Comparison of ENCODE assay signal across 9 mouse cellular contexts in genomic region chr11:72052636-72053035, GRCm38 (mm10). TPM values are rescaled to one million over a fixed set of nuclear protein-coding genes. Genes with fewer than 3 reads are reported as not detected.
DNase-seq lines count a peak whose midpoint lies in the region; ATAC-seq and TF ChIP-seq lines count a peak whose summit lies in the region.
"Had no signal": no experiment of that assay in that cellular context is flagged by ENCODE, and none has a peak within 500 bp of the region (broad histone marks: within the 10 kb centered on the region; RNA-seq: fewer than 3 reads in every experiment).

No protein-coding gene starts in this region.

- no peak overlapping the region for H3K4me3 ChIP-seq in midbrain, embryonic 12.5 days
- H3K4me3 ChIP-seq in midbrain, embryonic 16.5 days (ENCODE audit: low read depth, low read length): no peak overlapping the region
- no peak overlapping the region for H3K4me3 ChIP-seq in bone marrow macrophage, adult 2 months (ENCODE audit: insufficient read depth, low read length)
- H3K4me3 ChIP-seq in hindbrain, embryonic 14.5 days (replicated peaks; ENCODE audit: low read length): no peak overlapping the region
- H3K4me3 ChIP-seq: erythroblast, embryonic 14.5 days had no signal

- H3K9ac ChIP-seq in midbrain, embryonic 12.5 days (replicated peaks): no peak overlapping the region
- no peak overlapping the region for H3K9ac ChIP-seq in midbrain, embryonic 16.5 days (ENCODE audit: low read depth, low read length)
- H3K9ac ChIP-seq in hindbrain, embryonic 14.5 days: no peak overlapping the region

- H3K36me3 ChIP-seq in midbrain, embryonic 12.5 days: peaks cover 6% of the 10 kb centered on the region; the same call in 1 of the 2 replicates
- H3K36me3 ChIP-seq in midbrain, embryonic 16.5 days (ENCODE audit: control insufficient read depth, insufficient read depth, low read length): no peaks in the 10 kb centered on the region
- H3K36me3 ChIP-seq in hindbrain, embryonic 14.5 days (replicated peaks; ENCODE audit: control insufficient read depth, insufficient read depth): no peaks in the 10 kb centered on the region

- H3K27ac ChIP-seq in midbrain, embryonic 12.5 days (replicated peaks): no peak overlapping the region
- H3K27ac ChIP-seq in midbrain, embryonic 16.5 days (ENCODE audit: low read length): no peak overlapping the region
- H3K27ac ChIP-seq in bone marrow macrophage, adult 2 months (ENCODE audit: insufficient read depth, low read depth, low read length): no peak overlapping the region
- H3K27ac ChIP-seq in hindbrain, embryonic 14.5 days: no peak overlapping the region

- 21% methylated on average over 5 of the region's 5 CpGs for WGBS in midbrain, embryonic 12.5 days
- 12% methylated on average over 5 of the region's 5 CpGs for WGBS in midbrain, embryonic 16.5 days
- 15% methylated on average over 5 of the region's 5 CpGs for WGBS in hindbrain, embryonic 14.5 days

- no peak for TF ChIP-seq POLR2A in bone marrow macrophage, adult 2 months (IDR thresholded peaks at IDR 0.05; ENCODE audit: borderline replicate concordance, low read depth, low read length)

- H3K4me1 ChIP-seq in midbrain, embryonic 12.5 days: peaks cover 12% of the 10 kb centered on the region
- H3K4me1 ChIP-seq in midbrain, embryonic 16.5 days (ENCODE audit: control insufficient read depth, insufficient read depth, low read length): peaks cover 11% of the 10 kb centered on the region
- H3K4me1 ChIP-seq in bone marrow macrophage, adult 2 months (ENCODE audit: control insufficient read depth, insufficient read depth, low read length): peaks cover 7% of the 10 kb centered on the region; the same call in 1 of the 2 replicates
- H3K4me1 ChIP-seq in hindbrain, embryonic 14.5 days (replicated peaks; ENCODE audit: control insufficient read depth, insufficient read depth, low read length): peaks cover 18% of the 10 kb centered on the region

- H3K27me3 ChIP-seq in midbrain, embryonic 12.5 days: peaks cover 59% of the 10 kb centered on the region
- peaks cover 2% of the 10 kb centered on the region for H3K27me3 ChIP-seq in midbrain, embryonic 16.5 days (ENCODE audit: control insufficient read depth, insufficient read depth, low read depth, low read length)
- H3K27me3 ChIP-seq in hindbrain, embryonic 14.5 days (ENCODE audit: control insufficient read depth, insufficient read depth, low read length): peaks cover 8% of the 10 kb centered on the region

- peak; percentile 31; the same call in 1 of the 2 replicates for ATAC-seq in midbrain, embryonic 12.5 days (ENCODE audit: low FRiP score, low read depth)
- ATAC-seq in midbrain, embryonic 16.5 days: no peak
- ATAC-seq in erythroid progenitor cell, adult 5-6 weeks (replicated peaks; ENCODE audit: low FRiP score, poor library complexity, severe bottlenecking): peak; percentile 57; the same call in 1 of the 2 replicates
- no peak for ATAC-seq in hindbrain, embryonic 14.5 days (ENCODE audit: low FRiP score)

- H3K9me3 ChIP-seq in midbrain, embryonic 12.5 days: no peaks in the 10 kb centered on the region
- no peaks in the 10 kb centered on the region for H3K9me3 ChIP-seq in midbrain, embryonic 16.5 days (replicated peaks; ENCODE audit: control insufficient read depth, low read length, poor library complexity, severe bottlenecking)
- H3K9me3 ChIP-seq in hindbrain, embryonic 14.5 days (ENCODE audit: control insufficient read depth, low read length): no peaks in the 10 kb centered on the region

- DNase-seq in hindbrain, embryonic 14.5 days (ENCODE audit: low spot score): peak; percentile 80
- peak; percentile 74 to 81 for DNase-seq in left cerebral cortex, postnatal 25 days (ENCODE audit: low spot score in 2 of 2)
- peak; percentile 24 to 42 for DNase-seq in monocyte, adult 2 months (ENCODE audit: low read depth in 1 of 2, low spot score in 2 of 2)
- peak; percentile 39 for DNase-seq in testis, postnatal 14 days (ENCODE audit: low spot score)

- TF ChIP-seq CTCF in bone marrow macrophage, adult 2 months (IDR thresholded peaks at IDR 0.05; ENCODE audit: low read depth, low read length): peak; percentile 38

- intact Hi-C loops in left cerebral cortex, postnatal 25 days (cut with DNase I): loop anchor here (1.0 to 2.0 kb wide), 2 partner anchors 93 to 154 kb away; partner anchors contain the start of genes 4933427D14Rik, Gm43951 and Txndc17

- no peak overlapping the region for H3K4me2 ChIP-seq in midbrain, embryonic 12.5 days (replicated peaks)
- no peak overlapping the region for H3K4me2 ChIP-seq in midbrain, embryonic 16.5 days (ENCODE audit: low read length)
- H3K4me2 ChIP-seq in hindbrain, embryonic 14.5 days (replicated peaks): no peak overlapping the region

RNA-seq across cellular contexts. Expression of gene Pimreg, which starts 10.8 kb away (rescaled TPM):
- 158 and 166 TPM in 2 replicates for polyA plus RNA-seq in midbrain, embryonic 12.5 days (2016; fragmentation: Nextera tagmentation; extraction: Ambion mirVana)
- polyA plus RNA-seq in midbrain, embryonic 16.5 days (2015; fragmentation: Nextera tagmentation; extraction: Ambion mirVana): 19.4 and 24.5 TPM in 2 replicates
- 26.8 and 34.3 TPM in 2 replicates for polyA plus RNA-seq in bone marrow macrophage, adult 2 months (2012; ENCODE audit: insufficient read depth, insufficient read length, missing spikeins)
- total RNA-seq in erythroid progenitor cell, adult 5-6 weeks (2015; ENCODE audit: low replicate concordance): 4.7 and 8.0 TPM in 2 replicates
- total RNA-seq in erythroid progenitor cell, adult 5-6 weeks (2017; ENCODE audit: low replicate concordance): 2.6 TPM in 1 of 2 replicates, not detected in the other
- 26.8 and 30.2 TPM in 2 replicates for polyA plus RNA-seq in hindbrain, embryonic 14.5 days (2014; fragmentation: Nextera tagmentation; extraction: Ambion mirVana)
- total RNA-seq in left cerebral cortex, postnatal 25 days (2021): under 1 TPM; 0.25 to 0.53 TPM

RNA-seq across cellular contexts. Expression of gene Aipl1, which starts 15.3 kb away (rescaled TPM):
- 0.54 and 0.57 TPM in 2 replicates for polyA plus RNA-seq in midbrain, embryonic 12.5 days (2016; fragmentation: Nextera tagmentation; extraction: Ambion mirVana)
- polyA plus RNA-seq in midbrain, embryonic 16.5 days (2015; fragmentation: Nextera tagmentation; extraction: Ambion mirVana): 0.34 and 0.65 TPM in 2 replicates
- polyA plus RNA-seq in bone marrow macrophage, adult 2 months (2012; ENCODE audit: insufficient read depth, insufficient read length, missing spikeins): 0.38 and 0.49 TPM in 2 replicates
- not detected in 2 replicates for total RNA-seq in erythroid progenitor cell, adult 5-6 weeks (2015; ENCODE audit: low replicate concordance)
- total RNA-seq in erythroid progenitor cell, adult 5-6 weeks (2017; ENCODE audit: low replicate concordance): not detected in 2 replicates
- not detected in 2 replicates for polyA plus RNA-seq in hindbrain, embryonic 14.5 days (2014; fragmentation: Nextera tagmentation; extraction: Ambion mirVana)
- under 1 TPM in 1 of 2 experiments, not detected in 1; 0.14 TPM for total RNA-seq in left cerebral cortex, postnatal 25 days (2021)

Comparison
In these comparisons a context has a peak if more than half of its experiments do, and no peak if none do; other contexts are left out.
1. ATAC-seq: peak in midbrain, embryonic 12.5 days (single experiment) and erythroid progenitor cell, adult 5-6 weeks (single experiment); none in midbrain, embryonic 16.5 days (single experiment) and hindbrain, embryonic 14.5 days (single experiment).
2. Peak in every context shown above with its lines, with median percentiles within 50 percentile points of each other: DNase-seq.